Mouse (Mus musculus) heart, adult 2 months (tissue): ENCODE results near the gene Slit3.

Source experiments
- CTCF ChIP-seq: fragments of 200-600 bp; IDR thresholded peaks from 2 replicates; pipeline ENCODE4 v1.8.1; 2022; ENCODE audit warnings: antibody characterized with exemption, mild to moderate bottlenecking, moderate library complexity
- POLR2A ChIP-seq: fragments of 200-500 bp; IDR thresholded peaks from 2 replicates; pipeline ENCODE4 v1.6.1; 2011; ENCODE audit warnings: mild to moderate bottlenecking, low read depth, low read length, control low read depth; ENCODE audit not compliant: insufficient read depth

GRCm38 (mm10) chr11:35075411-35075810 is 45.6 kb upstream of the Slit3 start:
- no peak for TF ChIP-seq POLR2A
- no peak for TF ChIP-seq CTCF
